Mouse (Mus musculus) limb, embryonic 13.5 days (tissue): ENCODE data around the gene Leng9. TPM values are rescaled to one million over a fixed set of nuclear protein-coding genes. Genes with fewer than 3 reads are reported as not detected.

Source experiments
- ATAC-seq: fragments of 200-750 bp; cut with Nextera tagmentation; 2 replicates; pipeline ENCODE4 v1.8.0; 2017; ENCODE audit warnings: low read depth, moderate number of reproducible peaks, moderate TSS enrichment; ENCODE audit not compliant: low FRiP score
- H3K27ac ChIP-seq: fragments of 300-500 bp; sonication (generic); 2 replicates; pipeline ENCODE4 v1.5.1; 2015; ENCODE audit warnings: inconsistent platforms, mild to moderate bottlenecking, moderate library complexity
- H3K27me3 ChIP-seq: fragments of 300-500 bp; sonication (generic); 2 replicates; pipeline ENCODE4 v1.6.1; 2015; ENCODE audit warnings: mild to moderate bottlenecking, inconsistent platforms
- H3K36me3 ChIP-seq: fragments of 300-500 bp; sonication (generic); 2 replicates; pipeline ENCODE4 v1.6.1; 2015; ENCODE audit warnings: inconsistent platforms, mild to moderate bottlenecking, moderate library complexity
- H3K4me1 ChIP-seq: fragments of 300-500 bp; sonication (generic); 2 replicates; pipeline ENCODE4 v1.6.1; 2015; ENCODE audit warnings: inconsistent platforms
- H3K4me2 ChIP-seq: fragments of 300-500 bp; sonication (generic); replicated peaks from 2 replicates; pipeline ENCODE4 v1.6.1; 2015; ENCODE audit warnings: inconsistent platforms, mild to moderate bottlenecking, moderate library complexity
- H3K4me3 ChIP-seq: fragments of 300-500 bp; sonication (generic); 2 replicates; pipeline ENCODE4 v1.5.1; 2015; ENCODE audit warnings: moderate library complexity, mild to moderate bottlenecking, inconsistent platforms
- H3K9ac ChIP-seq: fragments of 300-500 bp; sonication (generic); 2 replicates; pipeline ENCODE4 v1.6.1; 2015; ENCODE audit warnings: mild to moderate bottlenecking, inconsistent platforms
- H3K9me3 ChIP-seq: fragments of 300-500 bp; sonication (generic); 2 replicates; pipeline ENCODE4 v1.6.1; 2016; ENCODE audit warnings: inconsistent platforms
- WGBS: fragments of 180-500 bp; shearing (Covaris S2); methylation state at CpG from one replicate; pipeline ENCODE4 v1.1.7; 2015; 5-methylcytosine and 5-hydroxymethylcytosine counted together
- polyA plus RNA-seq: library from polyadenylated mRNA; unstranded; fragments of >200 nt; fragmentation: Nextera tagmentation; extraction: Ambion mirVana; gene quantifications from 2 replicates; pipeline ENCODE4 v1.2.1, GENCODE M21; 2015

Gene Leng9
- polyA plus RNA-seq, 1 experiment from 2014 or later: 4.6 TPM

GRCm38 (mm10) chr7:4141648-4142325 lies 8.4 kb downstream of the Leng9 start:
- no peak for ATAC-seq
- no peak overlapping the region for H3K4me2 ChIP-seq
- H3K27ac ChIP-seq: no peak overlapping the region
- no peak overlapping the region for H3K9ac ChIP-seq
- H3K4me1 ChIP-seq: peaks cover 13% of the 10 kb centered on the region
- no peak overlapping the region for H3K4me3 ChIP-seq
- 93% methylated on average over 6 of the region's 6 CpGs for WGBS
- no peaks in the 10 kb centered on the region for H3K9me3 ChIP-seq
- H3K36me3 ChIP-seq: peaks cover 86% of the 10 kb centered on the region
- no peaks in the 10 kb centered on the region for H3K27me3 ChIP-seq

DNA sequence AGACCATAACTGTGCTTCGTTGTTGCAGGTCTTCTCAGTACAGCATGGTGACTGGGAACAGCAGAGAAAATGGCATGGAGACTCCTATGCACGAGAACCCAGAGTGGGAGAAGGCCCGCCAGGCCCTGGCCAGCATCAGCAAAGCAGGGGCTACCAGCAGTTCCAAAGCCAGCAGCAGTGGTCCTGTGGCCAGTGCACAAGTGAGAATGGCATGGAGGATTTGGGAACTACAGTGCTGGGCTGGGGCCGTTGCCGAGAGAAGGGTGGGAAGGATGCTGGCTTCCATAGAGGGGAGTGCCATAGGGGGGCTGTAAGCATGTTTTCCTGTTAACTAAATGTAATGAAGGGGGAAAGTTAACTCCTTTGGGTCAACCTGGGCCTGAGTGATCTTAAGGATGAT lies 10.8 kb downstream of the Leng9 start:
- H3K27me3 ChIP-seq: no peaks in the 10 kb centered on the region
- H3K4me1 ChIP-seq: peaks cover 16% of the 10 kb centered on the region
- peaks cover 62% of the 10 kb centered on the region for H3K36me3 ChIP-seq
- ATAC-seq: no peak
- no peak overlapping the region for H3K4me3 ChIP-seq
- no peaks in the 10 kb centered on the region for H3K9me3 ChIP-seq
- WGBS: 89% methylated on average over 5 of the region's 5 CpGs
- no peak overlapping the region for H3K27ac ChIP-seq
- H3K9ac ChIP-seq: no peak overlapping the region
- no peak overlapping the region for H3K4me2 ChIP-seq

GRCm38 (mm10) chr7:4138671-4139070 lies 11.5 kb downstream of the Leng9 start:
- no peaks in the 10 kb centered on the region for H3K27me3 ChIP-seq
- peak overlapping the region; percentile 94; the same call in 1 of the 2 replicates for H3K4me2 ChIP-seq
- 92% methylated on average over 7 of the region's 7 CpGs for WGBS
- H3K36me3 ChIP-seq: peaks cover 55% of the 10 kb centered on the region
- peaks cover 16% of the 10 kb centered on the region for H3K4me1 ChIP-seq
- no peaks in the 10 kb centered on the region for H3K9me3 ChIP-seq
- ATAC-seq: no peak
- H3K4me3 ChIP-seq: peak overlapping the region; percentile 90; the same call in 1 of the 2 replicates
- 0 out of 2 replicates have a peak overlapping the region, but pooled peaks have one; percentile 88 for H3K9ac ChIP-seq
- no peak overlapping the region for H3K27ac ChIP-seq

- 91% methylated on average over 2 of the region's 2 CpGs for WGBS
- H3K4me2 ChIP-seq: peak overlapping the region; percentile 94
- H3K4me1 ChIP-seq: peaks cover 16% of the 10 kb centered on the region
- no peaks in the 10 kb centered on the region for H3K9me3 ChIP-seq
- no peak for ATAC-seq
- peak overlapping the region; percentile 90 for H3K4me3 ChIP-seq
- H3K27ac ChIP-seq: no peak overlapping the region
- H3K36me3 ChIP-seq: peaks cover 50% of the 10 kb centered on the region
- peak overlapping the region; percentile 88 for H3K9ac ChIP-seq
- no peaks in the 10 kb centered on the region for H3K27me3 ChIP-seq
Measured at GRCm38 (mm10) chr7:4138181-4138580, 12.0 kb downstream of the Leng9 start.

- H3K4me2 ChIP-seq: peak overlapping the region; percentile 94
- H3K36me3 ChIP-seq: peaks cover 45% of the 10 kb centered on the region
- H3K9ac ChIP-seq: peak overlapping the region; percentile 88
- ATAC-seq: no peak
- peak overlapping the region; percentile 90 for H3K4me3 ChIP-seq
- peaks cover 16% of the 10 kb centered on the region for H3K4me1 ChIP-seq
- no peaks in the 10 kb centered on the region for H3K9me3 ChIP-seq
- WGBS: 59% methylated on average over 3 of the region's 3 CpGs
- H3K27me3 ChIP-seq: no peaks in the 10 kb centered on the region
- H3K27ac ChIP-seq: no peak overlapping the region
Measured at GRCm38 (mm10) chr7:4137746-4138145, 12.4 kb downstream of the Leng9 start.

DNA sequence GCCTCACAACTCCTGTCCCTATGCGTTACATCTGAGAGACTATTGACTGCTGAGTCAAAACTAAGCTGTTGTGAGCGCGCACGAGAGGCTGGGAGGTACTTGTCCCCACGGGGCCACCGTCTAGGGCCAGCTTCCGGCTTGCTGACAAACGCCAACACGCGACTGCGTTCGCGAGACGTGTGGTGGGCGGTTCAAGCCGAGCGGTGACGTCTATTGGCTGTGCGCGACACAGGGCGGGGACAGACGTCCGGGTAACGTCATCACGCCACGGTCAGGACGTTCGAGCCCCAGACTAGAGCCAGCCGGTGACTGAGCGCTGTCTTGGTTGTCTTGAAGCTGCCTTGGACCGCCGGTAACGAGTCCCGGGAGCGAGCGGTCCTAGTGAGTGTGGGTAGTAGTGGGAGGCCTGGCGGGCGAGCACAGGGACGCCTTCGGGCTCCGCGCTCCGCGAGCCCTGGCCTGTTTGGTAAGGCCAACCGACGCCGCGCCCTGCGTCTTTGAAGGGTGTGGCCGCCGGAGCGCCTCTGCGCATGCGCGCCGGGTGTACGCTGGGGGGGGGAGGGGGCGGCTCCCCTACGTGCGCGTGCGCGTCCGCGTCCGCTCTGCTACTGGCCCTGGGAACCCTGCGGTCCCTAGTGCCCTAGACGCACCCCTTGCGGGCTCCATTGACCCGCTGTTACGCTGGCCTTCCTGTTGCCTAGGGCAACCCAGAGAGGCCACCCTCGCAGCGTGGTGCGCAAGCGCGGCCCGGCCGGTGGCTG lies 13.2 kb downstream of the Leng9 start, which contains the start of gene Leng8:
Leng8 (plus strand) TSS at position 269 of the 761 bp plus-strand sequence.
- peaks cover 16% of the 10 kb centered on the region for H3K4me1 ChIP-seq
- peaks cover 37% of the 10 kb centered on the region for H3K36me3 ChIP-seq
- H3K27ac ChIP-seq: peak within 1 kb of the TSS; percentile 90
- H3K4me3 ChIP-seq: peak within 1 kb of the TSS; percentile 90
- peak; percentile 99 for ATAC-seq
- H3K9me3 ChIP-seq: no peaks in the 10 kb centered on the region
- peak within 1 kb of the TSS; percentile 88 for H3K9ac ChIP-seq
- H3K4me2 ChIP-seq: peak within 1 kb of the TSS; percentile 94
- no peaks in the 10 kb centered on the region for H3K27me3 ChIP-seq
- WGBS: under 1% methylated on average over 54 of the region's 78 CpGs

DNA sequence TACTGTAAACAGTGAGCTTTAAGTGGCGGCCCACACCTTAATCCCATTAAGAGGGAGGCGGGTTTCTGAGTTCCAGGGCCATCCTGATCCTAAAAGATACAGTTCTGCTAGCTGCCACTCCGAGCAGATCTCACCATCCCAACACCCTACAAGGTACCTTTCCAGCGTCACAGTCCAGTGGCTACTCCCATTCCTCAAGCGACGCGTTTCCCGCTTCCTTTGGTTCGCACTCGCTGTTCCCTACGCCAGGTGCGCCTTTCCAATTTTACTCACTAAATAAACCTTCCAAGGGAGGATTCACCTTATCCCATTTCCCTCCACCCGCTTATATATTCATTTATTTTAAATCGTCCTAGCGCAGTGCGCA lies 13.8 kb downstream of the Leng9 start:
- Histone ChIP-seq H3K4me1 (peaks cover 16% of the 10 kb centered on the region), H3K4me2 (peak overlapping the region; percentile 69), H3K36me3 (peaks cover 32% of the 10 kb centered on the region), H3K9ac (peak overlapping the region; percentile 68), H3K27ac (peak overlapping the region; percentile 48; the same call in 1 of the 2 replicates), H3K9me3 (no peaks in the 10 kb centered on the region), H3K27me3 (no peaks in the 10 kb centered on the region), H3K4me3 (peak overlapping the region; percentile 90)
- ATAC-seq: peak; percentile 22
- WGBS: under 1% methylated on average over 16 of the region's 16 CpGs

DNA sequence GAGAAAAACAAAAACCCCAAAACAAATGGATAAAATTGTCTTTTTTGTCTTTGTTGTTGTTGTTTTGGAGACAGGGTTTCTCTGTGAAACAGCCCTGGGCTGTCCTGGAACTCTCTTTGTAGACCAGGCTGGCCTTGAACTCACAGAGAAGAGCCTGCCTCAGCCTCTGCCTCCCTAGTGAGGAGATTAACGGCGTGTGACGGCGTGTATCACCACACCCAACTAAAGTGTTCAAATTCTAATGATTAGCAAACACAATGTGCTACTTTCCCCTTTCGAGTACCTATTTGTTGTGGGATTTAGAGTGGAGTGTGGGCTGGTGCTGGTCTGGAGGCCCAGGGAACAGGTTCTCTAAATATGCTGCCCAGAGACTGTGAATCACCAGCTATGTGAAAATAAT lies 15.3 kb downstream of the Leng9 start:
- Histone ChIP-seq H3K27me3 (no peaks in the 10 kb centered on the region), H3K9me3 (no peaks in the 10 kb centered on the region), H3K4me1 (peaks cover 16% of the 10 kb centered on the region), H3K4me2 (no peak overlapping the region), H3K27ac (no peak overlapping the region), H3K36me3 (peaks cover 17% of the 10 kb centered on the region), H3K9ac (no peak overlapping the region), H3K4me3 (no peak overlapping the region)
- 92% methylated on average over 5 of the region's 5 CpGs for WGBS
- ATAC-seq: no peak

GRCm38 (mm10) chr7:4132998-4133397 lies 17.2 kb downstream of the Leng9 start:
- 75% methylated on average over 7 of the region's 7 CpGs for WGBS
- Histone ChIP-seq H3K4me1 (peaks cover 8% of the 10 kb centered on the region), H3K4me3 (no peak overlapping the region), H3K4me2 (no peak overlapping the region), H3K36me3 (no peaks in the 10 kb centered on the region), H3K9me3 (no peaks in the 10 kb centered on the region), H3K27me3 (no peaks in the 10 kb centered on the region), H3K27ac (no peak overlapping the region), H3K9ac (peak overlapping the region; percentile 35; the same call in 1 of the 2 replicates)
- ATAC-seq: no peak

DNA sequence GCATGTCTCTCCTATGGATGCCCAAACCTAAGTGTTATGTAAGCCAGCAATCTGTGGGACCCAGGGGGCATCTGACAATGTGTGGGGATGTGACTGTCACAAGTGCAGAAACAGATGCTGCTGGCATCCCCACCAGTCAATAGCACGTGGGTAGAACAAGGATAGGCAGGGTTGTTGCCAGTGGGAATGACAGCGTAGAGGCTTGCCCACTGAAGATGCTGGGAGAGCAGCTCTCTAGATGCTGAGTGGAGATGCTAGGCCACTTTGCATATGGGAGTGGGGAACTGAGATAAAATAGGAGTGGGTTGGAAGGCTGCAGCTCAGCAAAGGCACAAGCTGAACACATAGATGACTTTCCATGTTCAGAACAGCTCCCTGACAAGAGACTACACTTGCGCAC lies 17.6 kb downstream of the Leng9 start:
- 88% methylated on average over 3 of the region's 3 CpGs for WGBS
- Histone ChIP-seq H3K9me3 (no peaks in the 10 kb centered on the region), H3K9ac (0 out of 2 replicates have a peak overlapping the region, but pooled peaks have one; percentile 35), H3K27ac (no peak overlapping the region), H3K4me1 (peaks cover 4% of the 10 kb centered on the region), H3K4me2 (no peak overlapping the region), H3K27me3 (no peaks in the 10 kb centered on the region), H3K36me3 (no peaks in the 10 kb centered on the region), H3K4me3 (no peak overlapping the region)
- no peak for ATAC-seq

DNA sequence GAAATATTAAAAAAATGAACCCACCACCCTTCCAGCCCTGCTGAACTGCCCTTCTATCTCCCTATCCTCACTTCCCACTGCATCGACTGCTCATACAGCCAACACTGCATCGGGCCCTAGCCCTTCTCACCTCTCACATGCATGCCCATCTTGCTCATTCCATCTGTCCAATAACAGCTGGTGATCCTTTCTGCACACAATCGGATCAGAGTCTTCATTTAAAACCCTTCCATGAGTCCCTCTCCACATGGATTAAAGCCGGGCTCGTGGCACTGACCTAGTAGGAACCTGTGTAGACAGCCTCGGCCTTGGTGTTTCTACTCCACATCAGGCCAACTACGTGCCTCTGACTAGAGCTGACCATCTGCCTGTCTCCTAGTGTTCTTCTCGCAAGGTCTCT lies 18.2 kb downstream of the Leng9 start:
- 89% methylated on average over 8 of the region's 8 CpGs for WGBS
- no peaks in the 10 kb centered on the region for H3K27me3 ChIP-seq
- H3K9ac ChIP-seq: 0 out of 2 replicates have a peak overlapping the region, but pooled peaks have one; percentile 35
- H3K4me1 ChIP-seq: peaks cover 3% of the 10 kb centered on the region; the same call in 1 of the 2 replicates
- H3K27ac ChIP-seq: no peak overlapping the region
- no peaks in the 10 kb centered on the region for H3K36me3 ChIP-seq
- no peak overlapping the region for H3K4me3 ChIP-seq
- no peak overlapping the region for H3K4me2 ChIP-seq
- no peak for ATAC-seq
- no peaks in the 10 kb centered on the region for H3K9me3 ChIP-seq
